In genomic region chr9:43232286-43232685, GRCm38 (mm10) we compare ENCODE assay signal across 10 mouse cellular contexts. TPM values are rescaled to one million over a fixed set of nuclear protein-coding genes. Genes with fewer than 3 reads are reported as not detected.
DNase-seq lines count a peak whose midpoint lies in the region; ATAC-seq lines count a peak whose summit lies in the region.
"Had no signal": no experiment of that assay in that cellular context is flagged by ENCODE, and none has a peak within 500 bp of the region (broad histone marks: within the 10 kb centered on the region; RNA-seq: fewer than 3 reads in every experiment).

No protein-coding gene starts in this region.

- no peak overlapping the region for H3K4me3 ChIP-seq in kidney, embryonic 14.5 days (ENCODE audit: low read length)
- no peak overlapping the region for H3K4me3 ChIP-seq in embryonic facial prominence, embryonic 10.5 days
- no peak overlapping the region for H3K4me3 ChIP-seq in liver, embryonic 11.5 days (ENCODE audit: low read depth, low read length)

- H3K27me3 ChIP-seq in kidney, embryonic 14.5 days (ENCODE audit: control insufficient read depth, insufficient read depth, low read length): no peaks in the 10 kb centered on the region
- 0 out of 2 replicates have a peak, but pooled peaks cover under 1% of the 10 kb centered on the region for H3K27me3 ChIP-seq in embryonic facial prominence, embryonic 10.5 days (replicated peaks; ENCODE audit: low read depth, poor library complexity, severe bottlenecking)
- H3K27me3 ChIP-seq in liver, embryonic 11.5 days (replicated peaks; ENCODE audit: control insufficient read depth, insufficient read depth, low read length): no peaks in the 10 kb centered on the region

- peaks cover 19% of the 10 kb centered on the region; the same call in 1 of the 2 replicates for H3K36me3 ChIP-seq in kidney, embryonic 14.5 days (ENCODE audit: control insufficient read depth, insufficient read depth, low read length)
- peaks cover 86% of the 10 kb centered on the region for H3K36me3 ChIP-seq in embryonic facial prominence, embryonic 10.5 days (replicated peaks)
- peaks cover 11% of the 10 kb centered on the region for H3K36me3 ChIP-seq in liver, embryonic 11.5 days (ENCODE audit: control insufficient read depth, insufficient read depth, low read length)

- DNase-seq in kidney, adult 9 months: no peak
- DNase-seq in Muller cell, postnatal 12 days (ENCODE audit: inconsistent ontology term): peak; percentile 55
- DNase-seq in embryonic facial prominence, embryonic 10.5 days (ENCODE audit: low spot score): peak; percentile 32
- DNase-seq in liver, embryonic 11.5 days (ENCODE audit: low spot score): no peak
- DNase-seq in thymus, adult 18-20 months: no peak
- no peak for DNase-seq in adrenal gland, postnatal 14 days
- no peak for DNase-seq in adrenal gland, adult (ENCODE audit: inconsistent age in 2 of 2, low spot score in 1 of 2)
- DNase-seq: cerebellum, adult 2 months had no signal

- 21% methylated on average over 5 of the region's 5 CpGs for WGBS in kidney, embryonic 14.5 days
- WGBS in embryonic facial prominence, embryonic 10.5 days: under 1% methylated on average over 5 of the region's 5 CpGs
- 49% methylated on average over 5 of the region's 5 CpGs for WGBS in liver, embryonic 11.5 days

- H3K4me2 ChIP-seq in kidney, embryonic 14.5 days (replicated peaks; ENCODE audit: low read depth, low read length): no peak overlapping the region
- H3K4me2 ChIP-seq in liver, embryonic 11.5 days: 0 out of 2 replicates have a peak overlapping the region, but pooled peaks have one; percentile 19

- 0 out of 2 replicates have a peak, but pooled peaks have one; percentile 4 for ATAC-seq in kidney, embryonic 14.5 days (ENCODE audit: low FRiP score, low TSS enrichment)
- no peak for ATAC-seq in liver, embryonic 11.5 days (replicated peaks; ENCODE audit: low FRiP score)

- H3K4me1 ChIP-seq in kidney, embryonic 14.5 days (ENCODE audit: control insufficient read depth, insufficient read depth, low read length): peaks cover 51% of the 10 kb centered on the region
- peaks cover 73% of the 10 kb centered on the region for H3K4me1 ChIP-seq in embryonic facial prominence, embryonic 10.5 days
- H3K4me1 ChIP-seq in liver, embryonic 11.5 days (replicated peaks; ENCODE audit: control insufficient read depth, insufficient read depth, low read length): peaks cover 84% of the 10 kb centered on the region

- H3K9me3 ChIP-seq in kidney, embryonic 14.5 days (ENCODE audit: control insufficient read depth, low read length): no peaks in the 10 kb centered on the region
- H3K9me3 ChIP-seq in embryonic facial prominence, embryonic 10.5 days: no peaks in the 10 kb centered on the region
- H3K9me3 ChIP-seq in liver, embryonic 11.5 days (ENCODE audit: control insufficient read depth, low read length): no peaks in the 10 kb centered on the region
- H3K9me3 ChIP-seq: megakaryocyte, embryonic 14.5 days had no signal

- H3K27ac ChIP-seq in kidney, embryonic 14.5 days (ENCODE audit: low read depth, low read length): peak overlapping the region; percentile 84; the same call in 1 of the 2 replicates
- H3K27ac ChIP-seq in embryonic facial prominence, embryonic 10.5 days (replicated peaks): peak overlapping the region; percentile 72
- H3K27ac ChIP-seq in liver, embryonic 11.5 days (ENCODE audit: low read depth, low read length): peak overlapping the region; percentile 65

- no peak overlapping the region for H3K9ac ChIP-seq in kidney, embryonic 14.5 days (ENCODE audit: low read depth, low read length)
- H3K9ac ChIP-seq in liver, embryonic 11.5 days (ENCODE audit: low read depth, low read length): 0 out of 2 replicates have a peak overlapping the region, but pooled peaks have one; percentile 7

RNA-seq across cellular contexts. Expression of gene Oaf, which starts 7.4 kb away (rescaled TPM):
- 88.5 and 88.9 TPM in 2 replicates for polyA plus RNA-seq in kidney, embryonic 14.5 days (2014; fragmentation: Nextera tagmentation; extraction: Ambion mirVana)
- 55.2 and 57.0 TPM in 2 replicates for polyA plus RNA-seq in embryonic facial prominence, embryonic 10.5 days (2016; fragmentation: Nextera tagmentation; extraction: Ambion mirVana)
- 51.6 and 52.0 TPM in 2 replicates for polyA plus RNA-seq in liver, embryonic 11.5 days (2014; fragmentation: Nextera tagmentation; extraction: Ambion mirVana)
- total RNA-seq in adrenal gland, postnatal 14 days (2021): 23.4 and 34.9 TPM in 2 replicates

RNA-seq across cellular contexts. Expression of gene Pou2f3, which starts 22.1 kb away (rescaled TPM):
- polyA plus RNA-seq in kidney, embryonic 14.5 days (2014; fragmentation: Nextera tagmentation; extraction: Ambion mirVana): 0.11 TPM in 1 of 2 replicates, not detected in the other
- not detected in 2 replicates for polyA plus RNA-seq in embryonic facial prominence, embryonic 10.5 days (2016; fragmentation: Nextera tagmentation; extraction: Ambion mirVana)
- not detected in 2 replicates for polyA plus RNA-seq in liver, embryonic 11.5 days (2014; fragmentation: Nextera tagmentation; extraction: Ambion mirVana)
- total RNA-seq in adrenal gland, postnatal 14 days (2021): not detected in 2 replicates

Comparison
In these comparisons a context has a peak if more than half of its experiments do, and no peak if none do; other contexts are left out.
1. DNase-seq: peak in Muller cell, postnatal 12 days (single experiment) and embryonic facial prominence, embryonic 10.5 days (single experiment); none in kidney, adult 9 months (single experiment), liver, embryonic 11.5 days (single experiment), thymus, adult 18-20 months (0 of 2), adrenal gland, postnatal 14 days (single experiment) and adrenal gland, adult (0 of 2).
2. Peak in every context shown above with its lines, with median percentiles within 50 percentile points of each other: H3K27ac ChIP-seq.